Mouse (Mus musculus) G1E (cell line): ENCODE results near the gene Sema6c.

ENCODE experiments used
- CTCF ChIP-seq: IDR thresholded peaks from 2 replicates; pipeline ENCODE4 v1.5.1; 2012; ENCODE audit warnings: low read depth, low read length, inconsistent platforms, mixed read lengths
- GATA1 ChIP-seq: IDR thresholded peaks from 2 replicates; pipeline ENCODE4 v1.6.1; 2012; ENCODE audit warnings: borderline replicate concordance, low read length, inconsistent platforms, mixed read lengths
- POLR2AphosphoS5 ChIP-seq: IDR thresholded peaks from 2 replicates; pipeline ENCODE4 v1.6.1; 2012; ENCODE audit warnings: low read depth, low read length, inconsistent platforms; ENCODE audit not compliant: insufficient replicate concordance
- TAL1 ChIP-seq: conservative IDR thresholded peaks from 2 replicates; pipeline ENCODE4 v1.6.1; 2012; ENCODE audit warnings: low read depth, low read length, inconsistent platforms, mixed read lengths

- TF ChIP-seq CTCF (no peak), TAL1 (no peak), GATA1 (no peak), POLR2AphosphoS5 (no peak)
These were observed 47.5 kb upstream of the Sema6c start for GRCm38 (mm10) chr3:95112760-95113159.
